Mouse (Mus musculus) limb, embryonic 14.5 days (tissue): ENCODE results near the gene Adamtsl1. TPM values are rescaled to one million over a fixed set of nuclear protein-coding genes. Genes with fewer than 3 reads are reported as not detected.

Experiments used
- ATAC-seq: fragments of 200-750 bp; cut with Nextera tagmentation; 2 replicates; pipeline ENCODE4 v1.8.0; 2017; ENCODE audit warnings: low read depth, moderate number of reproducible peaks, moderate TSS enrichment; ENCODE audit not compliant: low FRiP score
- DNase-seq: peaks from one replicate; pipeline ENCODE4 v3.0.0-alpha.2; 2015; ENCODE audit warnings: low spot score
- H3K27ac ChIP-seq: fragments of 300-500 bp; sonication (generic); replicated peaks from 2 replicates; pipeline ENCODE4 v1.5.1; 2014; ENCODE audit warnings: low read depth, mild to moderate bottlenecking, low read length, moderate library complexity, mixed read lengths
- H3K27me3 ChIP-seq: fragments of 300-500 bp; sonication (generic); 2 replicates; pipeline ENCODE4 v1.6.1; 2014; ENCODE audit warnings: low read length, mixed read lengths; ENCODE audit not compliant: control insufficient read depth, insufficient read depth
- H3K36me3 ChIP-seq: fragments of 300-500 bp; sonication (generic); 2 replicates; pipeline ENCODE4 v1.6.1; 2014; ENCODE audit warnings: mild to moderate bottlenecking, low read length, moderate library complexity, mixed read lengths; ENCODE audit not compliant: control insufficient read depth, insufficient read depth
- H3K4me1 ChIP-seq: fragments of 300-500 bp; sonication (generic); 2 replicates; pipeline ENCODE4 v1.6.1; 2014; ENCODE audit warnings: antibody characterized with exemption, low read length, mixed read lengths; ENCODE audit not compliant: control insufficient read depth, insufficient read depth
- H3K4me2 ChIP-seq: fragments of 300-500 bp; sonication (generic); replicated peaks from 2 replicates; pipeline ENCODE4 v1.6.1; 2014; ENCODE audit warnings: low read depth, mild to moderate bottlenecking, low read length, moderate library complexity; ENCODE audit not compliant: severe bottlenecking
- H3K4me3 ChIP-seq: fragments of 300-500 bp; sonication (generic); replicated peaks from 2 replicates; pipeline ENCODE4 v1.5.1; 2014; ENCODE audit warnings: low read length
- H3K9ac ChIP-seq: fragments of 300-500 bp; sonication (generic); 2 replicates; pipeline ENCODE4 v1.6.1; 2014; ENCODE audit warnings: mild to moderate bottlenecking, low read depth, low read length, moderate library complexity; ENCODE audit not compliant: severe bottlenecking
- H3K9me3 ChIP-seq: fragments of 300-500 bp; sonication (generic); 2 replicates; pipeline ENCODE4 v1.6.1; 2016; ENCODE audit warnings: low read length; ENCODE audit not compliant: control insufficient read depth
- POLR2A ChIP-seq: fragments of 200-500 bp; IDR thresholded peaks from 2 replicates; pipeline ENCODE4 v1.8.0; 2012; ENCODE audit warnings: inconsistent platforms, mild to moderate bottlenecking, moderate library complexity, borderline replicate concordance; ENCODE audit not compliant: insufficient read depth, insufficient read length; ENCODE audit errors: extremely low read depth
- WGBS: fragments of 180-500 bp; shearing (Covaris S2); extraction: QIAGEN DNeasy Blood & Tissue Kit; methylation state at CpG from one replicate; pipeline ENCODE4 v1.1.7; 2014; 5-methylcytosine and 5-hydroxymethylcytosine counted together
- polyA plus RNA-seq, 2 experiments: library from polyadenylated mRNA; depleted of rRNA in 1 of 2; stranded (reverse) in 1 of 2; unstranded in 1 of 2; fragments of >200 nt; fragmentation: Nextera tagmentation in 1 of 2; extraction: Ambion mirVana in 1 of 2; gene quantifications; 2 replicates each; pipeline versions ENCODE4 v1.2.1 to v1.2.3; 2012 to 2014

The Adamtsl1 gene
- polyA plus RNA-seq, 2 experiments: 22.9 to 47.5 TPM

DNA sequence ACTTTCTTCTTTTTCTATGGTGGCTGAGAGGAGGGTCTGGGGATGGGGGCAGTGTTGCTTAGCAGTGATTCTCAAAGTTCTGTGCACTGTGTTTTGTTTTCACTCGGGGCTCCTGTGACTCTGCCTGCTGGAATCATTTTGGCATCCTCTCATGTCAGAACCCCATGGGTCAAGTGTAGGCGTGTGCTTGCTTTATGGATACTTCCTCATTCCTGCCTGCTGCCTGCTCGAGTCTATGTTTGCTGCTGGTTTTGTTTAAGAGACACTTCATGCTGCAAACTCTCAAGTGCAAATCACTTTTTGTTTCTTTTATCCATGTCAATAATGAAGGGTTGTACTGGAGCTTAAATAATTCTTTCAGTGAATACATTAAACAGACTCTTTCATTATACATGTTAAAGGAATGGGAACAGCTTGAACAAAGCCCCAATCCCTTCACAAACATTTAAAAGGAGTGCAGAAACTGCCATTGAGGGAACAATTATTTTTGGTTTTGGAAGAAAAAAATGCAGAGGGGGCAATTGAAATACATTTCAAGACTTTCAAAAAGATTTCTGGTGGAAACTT, 227.9 kb downstream of the Adamtsl1 start:
- WGBS: 6% methylated on average over 3 of the region's 3 CpGs
- H3K4me1 ChIP-seq: peaks cover 5% of the 10 kb centered on the region; the same call in 1 of the 2 replicates
- H3K36me3 ChIP-seq: no peaks in the 10 kb centered on the region
- TF ChIP-seq POLR2A: no peak
- H3K27ac ChIP-seq: no peak overlapping the region
- ATAC-seq (no peak), DNase-seq (no peak)
- H3K9ac ChIP-seq: no peak overlapping the region
- no peak overlapping the region for H3K4me2 ChIP-seq
- H3K27me3 ChIP-seq: no peaks in the 10 kb centered on the region
- H3K4me3 ChIP-seq: no peak overlapping the region
- H3K9me3 ChIP-seq: no peaks in the 10 kb centered on the region

DNA sequence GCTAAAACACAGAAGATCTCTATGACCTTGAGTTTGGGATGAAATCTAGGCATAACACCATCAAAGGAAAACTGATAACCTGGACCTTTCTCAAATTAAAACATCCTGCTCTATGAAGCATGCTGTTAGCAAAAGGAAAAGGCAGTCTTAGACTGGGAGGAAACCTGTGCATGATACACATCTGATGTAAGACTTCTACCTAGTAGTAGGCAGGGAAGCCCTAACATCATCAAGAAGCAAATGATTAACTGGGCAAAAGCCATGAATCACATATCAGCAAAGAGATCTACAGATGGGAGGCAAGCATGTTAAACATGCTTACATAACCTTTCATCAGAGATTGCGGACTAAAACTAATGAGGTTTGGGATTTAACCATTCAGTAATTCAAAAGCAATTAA, 229.5 kb downstream of the Adamtsl1 start:
- H3K27ac ChIP-seq: no peak overlapping the region
- WGBS: 86% methylated on average over 1 of the region's 1 CpGs
- no peak for TF ChIP-seq POLR2A
- H3K4me3 ChIP-seq: no peak overlapping the region
- DNase-seq (no peak), ATAC-seq (no peak)
- H3K36me3 ChIP-seq: no peaks in the 10 kb centered on the region
- no peak overlapping the region for H3K9ac ChIP-seq
- H3K4me2 ChIP-seq: no peak overlapping the region
- H3K4me1 ChIP-seq: peaks cover 5% of the 10 kb centered on the region; the same call in 1 of the 2 replicates
- H3K9me3 ChIP-seq: no peaks in the 10 kb centered on the region
- H3K27me3 ChIP-seq: no peaks in the 10 kb centered on the region

DNA sequence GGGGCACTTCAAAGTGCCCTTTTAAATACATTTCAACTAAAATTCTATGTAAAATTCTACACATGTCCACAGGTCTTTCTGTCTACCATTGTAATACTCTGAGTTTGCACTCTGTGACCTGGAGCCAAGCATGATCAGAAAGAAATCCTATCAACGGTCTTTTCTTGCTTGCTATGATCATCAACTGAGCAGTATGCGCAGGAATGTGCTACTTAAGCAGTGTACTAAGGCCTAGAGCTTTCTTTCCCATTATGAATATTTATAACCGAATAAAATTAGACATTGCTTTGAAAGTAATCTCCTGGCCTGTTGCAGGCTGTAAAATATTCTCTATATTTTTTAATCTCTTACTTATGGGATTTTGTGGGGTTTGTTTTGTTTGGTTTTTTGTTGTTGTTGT, 248.7 kb downstream of the Adamtsl1 start:
- WGBS: 87% methylated on average over 3 of the region's 3 CpGs
- ATAC-seq: no peak

DNA sequence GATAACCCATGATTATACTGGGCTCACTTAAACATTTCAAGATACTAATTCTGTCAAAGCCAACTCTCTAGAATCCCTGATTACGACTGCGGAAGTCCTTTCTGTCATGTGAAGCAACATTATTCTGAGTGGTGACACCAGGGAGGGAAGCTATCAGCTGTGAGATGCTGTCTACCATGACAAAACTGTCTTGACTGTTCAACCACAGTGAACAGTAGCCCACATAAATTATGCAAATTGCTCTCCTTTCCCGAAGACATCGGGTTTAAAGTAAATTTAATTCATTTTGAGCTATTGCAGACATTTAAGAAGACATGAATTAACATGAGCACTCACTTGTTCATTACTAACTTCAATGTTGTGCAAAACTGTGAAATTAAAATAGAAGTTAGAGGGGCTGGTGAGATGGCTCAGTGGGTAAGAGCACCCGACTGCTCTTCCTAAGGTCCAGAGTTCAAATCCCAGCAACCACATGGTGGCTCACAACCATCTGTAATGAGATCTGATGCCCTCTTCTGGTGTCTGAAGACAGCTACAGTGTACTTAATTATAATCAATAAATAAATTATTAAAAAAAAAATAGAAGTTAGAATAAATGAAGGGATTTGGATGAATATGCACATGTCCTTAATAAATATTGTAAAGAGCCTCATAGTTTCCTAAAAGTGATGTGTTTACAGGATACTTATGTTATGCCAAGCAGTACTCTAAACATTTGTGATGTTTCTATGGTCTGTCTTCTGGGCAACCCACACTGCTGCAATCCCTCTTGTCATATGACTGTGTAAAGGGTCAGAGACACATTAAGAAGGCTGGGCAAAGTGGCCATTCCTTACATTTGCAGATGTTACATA, 249.4 kb downstream of the Adamtsl1 start:
- no peak overlapping the region for H3K4me3 ChIP-seq
- no peak for TF ChIP-seq POLR2A
- H3K4me1 ChIP-seq: peaks cover 15% of the 10 kb centered on the region
- no peak overlapping the region for H3K4me2 ChIP-seq
- H3K27ac ChIP-seq: no peak overlapping the region
- H3K27me3 ChIP-seq: no peaks in the 10 kb centered on the region
- no peaks in the 10 kb centered on the region for H3K36me3 ChIP-seq
- H3K9me3 ChIP-seq: no peaks in the 10 kb centered on the region
- no peak for DNase-seq
- 87% methylated on average over 5 of the region's 5 CpGs for WGBS
- ATAC-seq: no peak
- no peak overlapping the region for H3K9ac ChIP-seq

More for the DNA sequence above, 248.7 kb downstream of the Adamtsl1 start:
- no peak overlapping the region for H3K4me3 ChIP-seq
- TF ChIP-seq POLR2A: no peak
- H3K4me1 ChIP-seq: peaks cover 11% of the 10 kb centered on the region
- H3K27ac ChIP-seq: no peak overlapping the region
- H3K9me3 ChIP-seq: no peaks in the 10 kb centered on the region
- no peak overlapping the region for H3K4me2 ChIP-seq
- H3K9ac ChIP-seq: no peak overlapping the region
- no peaks in the 10 kb centered on the region for H3K36me3 ChIP-seq
- no peaks in the 10 kb centered on the region for H3K27me3 ChIP-seq
- no peak for DNase-seq

DNA sequence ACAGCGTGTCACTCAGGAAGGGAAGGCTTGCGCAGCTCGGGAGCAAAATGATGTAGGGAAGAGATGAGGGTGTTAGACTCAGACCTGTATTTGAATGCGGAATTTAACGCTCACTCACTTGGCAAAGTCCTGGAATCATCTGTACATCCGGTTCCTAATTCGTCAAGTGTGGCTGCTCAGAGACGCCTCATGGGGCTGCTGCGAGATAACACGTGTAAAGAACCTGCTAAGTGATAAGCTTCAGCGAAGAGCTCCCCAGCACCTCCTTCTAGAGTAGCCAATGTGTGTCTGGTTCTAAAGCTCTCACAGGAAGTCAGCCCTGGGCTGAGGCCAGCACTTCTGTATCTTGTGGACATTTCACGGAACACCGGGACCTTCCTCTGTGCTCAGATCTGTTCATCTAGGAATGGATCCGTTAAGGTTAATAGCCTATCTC, 250.1 kb downstream of the Adamtsl1 start:
- Histone ChIP-seq H3K4me2 (no peak overlapping the region), H3K9me3 (no peaks in the 10 kb centered on the region), H3K27ac (no peak overlapping the region), H3K4me3 (no peak overlapping the region), H3K4me1 (peaks cover 15% of the 10 kb centered on the region), H3K9ac (no peak overlapping the region), H3K27me3 (no peaks in the 10 kb centered on the region), H3K36me3 (no peaks in the 10 kb centered on the region)
- no peak for TF ChIP-seq POLR2A
- ATAC-seq: no peak
- 86% methylated on average over 14 of the region's 14 CpGs for WGBS
- no peak for DNase-seq
